8 mouse cellular contexts compared by ENCODE assay signal in the genomic region with DNA sequence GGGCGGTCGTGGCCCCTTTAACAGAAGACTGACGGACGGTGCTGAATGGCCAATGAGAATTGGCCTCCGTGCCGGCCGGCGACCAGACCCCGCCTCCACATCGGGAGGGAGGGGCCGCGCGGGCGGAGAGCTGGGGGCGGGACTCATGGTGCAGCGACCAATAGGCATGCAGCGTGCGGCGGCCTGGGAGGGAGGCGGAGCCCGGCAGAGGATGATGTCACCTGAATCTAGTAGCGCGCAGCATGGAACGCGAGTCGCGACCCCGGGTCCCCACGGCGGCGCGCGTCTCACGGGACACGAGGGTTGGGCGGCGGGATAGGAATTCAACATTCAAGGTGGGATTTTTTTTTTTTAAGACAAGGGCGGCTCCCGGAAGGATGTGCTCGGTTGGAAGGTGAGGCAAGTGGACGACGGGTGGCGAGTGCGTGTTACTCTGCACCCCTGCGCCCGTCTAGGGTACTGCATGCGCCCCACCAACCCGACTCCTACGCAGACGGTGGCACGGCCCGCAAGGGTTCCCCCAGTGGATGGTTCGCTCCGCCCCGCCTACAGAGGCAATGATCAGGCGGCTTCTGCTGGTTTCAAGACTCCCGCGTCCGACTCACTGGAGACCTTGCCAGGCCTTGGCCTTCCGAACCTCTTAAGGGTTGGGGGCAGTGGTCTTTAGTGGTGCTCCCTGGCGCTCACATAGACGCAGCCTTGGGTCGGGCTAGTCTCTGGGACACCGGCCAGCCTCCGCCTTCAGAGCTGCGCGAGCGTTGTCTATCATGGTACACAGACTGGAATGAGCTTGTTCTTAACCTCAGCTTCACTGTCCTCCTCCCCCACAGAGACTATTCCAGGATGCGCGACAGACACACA. TPM values are rescaled to one million over a fixed set of nuclear protein-coding genes. Genes with fewer than 3 reads are reported as not detected.
DNase-seq lines count a peak whose midpoint lies in the region; ATAC-seq and TF ChIP-seq lines count a peak whose summit lies in the region.

No protein-coding gene starts in this region.

- peak overlapping the region; percentile 80 for H3K9ac ChIP-seq in embryonic facial prominence, embryonic 13.5 days
- H3K9ac ChIP-seq in heart, adult 2 months (ENCODE audit: low read depth, low read length), result peak overlapping the region; percentile 51
- peak overlapping the region; percentile 78 for H3K9ac ChIP-seq in limb, embryonic 13.5 days
- H3K9ac ChIP-seq in midbrain, embryonic 16.5 days (ENCODE audit: low read depth, low read length), result peak overlapping the region; percentile 94

- ATAC-seq in embryonic facial prominence, embryonic 13.5 days (ENCODE audit: insufficient number of reproducible peaks, insufficient read depth, low FRiP score, low TSS enrichment, low read depth), result peak; percentile 85
- peak; percentile 90 for ATAC-seq in limb, embryonic 13.5 days (ENCODE audit: low FRiP score, low read depth)
- ATAC-seq in midbrain, embryonic 16.5 days, result peak; percentile 89

- DNase-seq in 3134 (ENCODE audit: extremely low read depth, insufficient read length, low spot score), result peak; percentile 98
- DNase-seq in adrenal gland, postnatal 36 days, result peak; percentile 98 to 99
- peak; percentile 97 to 99 for DNase-seq in heart, adult 2 months
- DNase-seq in kidney, adult 8-10 months, result peak; percentile 95 to 96
- peak; percentile 94 to 96 for DNase-seq in spleen, postnatal 10 days (ENCODE audit: low spot score in 2 of 2)

- intact Hi-C loops in heart, adult 2 months (cut with DNase I), result loop anchor here (10.0 kb wide), 1 partner anchor 62 kb away; no protein-coding TSS in a partner anchor

- 0 out of 2 replicates have a peak, but pooled peaks cover 2% of the 10 kb centered on the region for H3K36me3 ChIP-seq in embryonic facial prominence, embryonic 13.5 days
- no peaks in the 10 kb centered on the region for H3K36me3 ChIP-seq in heart, adult 2 months (ENCODE audit: control insufficient read depth, insufficient read depth, low read length)
- H3K36me3 ChIP-seq in limb, embryonic 13.5 days, result peaks cover 4% of the 10 kb centered on the region
- H3K36me3 ChIP-seq in midbrain, embryonic 16.5 days (ENCODE audit: control insufficient read depth, insufficient read depth, low read length), result no peaks in the 10 kb centered on the region

- TF ChIP-seq CTCF in heart, adult 2 months (IDR thresholded peaks at IDR 0.05), result peak; percentile 92

- no peaks in the 10 kb centered on the region for H3K9me3 ChIP-seq in embryonic facial prominence, embryonic 13.5 days
- H3K9me3 ChIP-seq in limb, embryonic 13.5 days, result no peaks in the 10 kb centered on the region
- no peaks in the 10 kb centered on the region for H3K9me3 ChIP-seq in midbrain, embryonic 16.5 days (replicated peaks; ENCODE audit: control insufficient read depth, low read length, poor library complexity, severe bottlenecking)

- no peak for TF ChIP-seq EP300 in heart, adult 2 months (IDR thresholded peaks at IDR 0.05; ENCODE audit: insufficient read depth, low read depth, low read length)

- H3K27me3 ChIP-seq in embryonic facial prominence, embryonic 13.5 days, result peaks cover 63% of the 10 kb centered on the region
- peaks cover 4% of the 10 kb centered on the region; the same call in 1 of the 2 replicates for H3K27me3 ChIP-seq in heart, adult 2 months (ENCODE audit: control insufficient read depth, insufficient read depth, low read length)
- peaks cover 65% of the 10 kb centered on the region for H3K27me3 ChIP-seq in limb, embryonic 13.5 days
- H3K27me3 ChIP-seq in midbrain, embryonic 16.5 days (ENCODE audit: control insufficient read depth, insufficient read depth, low read depth, low read length), result peaks cover 3% of the 10 kb centered on the region; the same call in 1 of the 2 replicates

- WGBS in embryonic facial prominence, embryonic 13.5 days, result under 1% methylated on average over 68 of the region's 70 CpGs
- under 1% methylated on average over 70 of the region's 70 CpGs for WGBS in heart, adult 2 months
- WGBS in limb, embryonic 13.5 days, result 1% methylated on average over 67 of the region's 70 CpGs
- under 1% methylated on average over 70 of the region's 70 CpGs for WGBS in midbrain, embryonic 16.5 days

- peak overlapping the region; percentile 68 for H3K27ac ChIP-seq in embryonic facial prominence, embryonic 13.5 days
- H3K27ac ChIP-seq in heart, adult 2 months, result peak overlapping the region; percentile 37
- no peak overlapping the region for H3K27ac ChIP-seq in limb, embryonic 13.5 days
- peak overlapping the region; percentile 87 for H3K27ac ChIP-seq in midbrain, embryonic 16.5 days (ENCODE audit: low read length)

- TF ChIP-seq POLR2A in heart, adult 2 months (IDR thresholded peaks at IDR 0.05; ENCODE audit: insufficient read depth, low read depth, low read length), result no peak

- H3K4me3 ChIP-seq in embryonic facial prominence, embryonic 13.5 days, result peak overlapping the region; percentile 70
- peak overlapping the region; percentile 66 for H3K4me3 ChIP-seq in heart, adult 2 months
- H3K4me3 ChIP-seq in limb, embryonic 13.5 days, result peak overlapping the region; percentile 68
- peak overlapping the region; percentile 79 for H3K4me3 ChIP-seq in midbrain, embryonic 16.5 days (ENCODE audit: low read depth, low read length)

- peak overlapping the region; percentile 95 for H3K4me2 ChIP-seq in embryonic facial prominence, embryonic 13.5 days
- H3K4me2 ChIP-seq in limb, embryonic 13.5 days (replicated peaks), result peak overlapping the region; percentile 97
- H3K4me2 ChIP-seq in midbrain, embryonic 16.5 days (ENCODE audit: low read length), result peak overlapping the region; percentile 80

- H3K79me2 ChIP-seq in heart, adult 2 months (replicated peaks; ENCODE audit: control insufficient read depth, insufficient read depth, low read length), result no peaks in the 10 kb centered on the region

- peaks cover 35% of the 10 kb centered on the region for H3K4me1 ChIP-seq in embryonic facial prominence, embryonic 13.5 days
- H3K4me1 ChIP-seq in heart, adult 2 months (ENCODE audit: control insufficient read depth, insufficient read depth, low read length), result peaks cover 1% of the 10 kb centered on the region; the same call in 1 of the 2 replicates
- peaks cover 39% of the 10 kb centered on the region for H3K4me1 ChIP-seq in limb, embryonic 13.5 days
- peaks cover 36% of the 10 kb centered on the region for H3K4me1 ChIP-seq in midbrain, embryonic 16.5 days (ENCODE audit: control insufficient read depth, insufficient read depth, low read length)

RNA-seq across cellular contexts. Expression of gene Ppfia3, which starts 0.4 kb away (rescaled TPM):
- 1 to 10 TPM; 1.5 to 1.7 TPM for total RNA-seq in adrenal gland, postnatal 36 days (2021)
- 6.6 and 8.2 TPM in 2 replicates for polyA plus RNA-seq in embryonic facial prominence, embryonic 13.5 days (2015; fragmentation: Nextera tagmentation; extraction: Ambion mirVana)
- total RNA-seq in heart, adult 2 months (2021), result under 1 TPM; 0.11 to 0.26 TPM
- polyA plus RNA-seq in heart, adult 2 months (2012; rRNA removed), result 0.09 and 0.14 TPM in 2 replicates
- polyA plus RNA-seq in limb, embryonic 13.5 days (2015; fragmentation: Nextera tagmentation; extraction: Ambion mirVana), result 5.2 and 6.9 TPM in 2 replicates
- 28.5 and 29.2 TPM in 2 replicates for polyA plus RNA-seq in midbrain, embryonic 16.5 days (2015; fragmentation: Nextera tagmentation; extraction: Ambion mirVana)

RNA-seq across cellular contexts. Expression of gene Lin7b, which starts 3.1 kb away (rescaled TPM):
- total RNA-seq in adrenal gland, postnatal 36 days (2021), result 1 to 10 TPM in 1 of 2 experiments, under 1 TPM in 1; 0.70 to 2.8 TPM
- 1.6 and 2.7 TPM in 2 replicates for polyA plus RNA-seq in embryonic facial prominence, embryonic 13.5 days (2015; fragmentation: Nextera tagmentation; extraction: Ambion mirVana)
- 1 to 10 TPM; 1.0 to 1.6 TPM for total RNA-seq in heart, adult 2 months (2021)
- 2.3 and 3.4 TPM in 2 replicates for polyA plus RNA-seq in heart, adult 2 months (2012; rRNA removed)
- 1.4 and 2.5 TPM in 2 replicates for polyA plus RNA-seq in limb, embryonic 13.5 days (2015; fragmentation: Nextera tagmentation; extraction: Ambion mirVana)
- polyA plus RNA-seq in midbrain, embryonic 16.5 days (2015; fragmentation: Nextera tagmentation; extraction: Ambion mirVana), result 27.0 and 39.9 TPM in 2 replicates

RNA-seq across cellular contexts. Expression of gene Snrnp70, which starts 28.3 kb away (rescaled TPM):
- total RNA-seq in adrenal gland, postnatal 36 days (2021), result 100 to 1,000 TPM; 223 to 308 TPM
- polyA plus RNA-seq in embryonic facial prominence, embryonic 13.5 days (2015; fragmentation: Nextera tagmentation; extraction: Ambion mirVana), result 285 and 299 TPM in 2 replicates
- 10 to 100 TPM; 85.0 to 99.5 TPM for total RNA-seq in heart, adult 2 months (2021)
- polyA plus RNA-seq in heart, adult 2 months (2012; rRNA removed), result 117 and 151 TPM in 2 replicates
- 262 and 283 TPM in 2 replicates for polyA plus RNA-seq in limb, embryonic 13.5 days (2015; fragmentation: Nextera tagmentation; extraction: Ambion mirVana)
- polyA plus RNA-seq in midbrain, embryonic 16.5 days (2015; fragmentation: Nextera tagmentation; extraction: Ambion mirVana), result 157 and 186 TPM in 2 replicates

RNA-seq across cellular contexts. Expression of gene Hrc, which starts 32.2 kb away (rescaled TPM):
- under 1 TPM in 1 of 2 experiments, not detected in 1; 0.13 TPM for total RNA-seq in adrenal gland, postnatal 36 days (2021)
- polyA plus RNA-seq in embryonic facial prominence, embryonic 13.5 days (2015; fragmentation: Nextera tagmentation; extraction: Ambion mirVana), result 2.2 and 2.9 TPM in 2 replicates
- total RNA-seq in heart, adult 2 months (2021), result 1,000 to 10,000 TPM in 1 of 2 experiments, 100 to 1,000 TPM in 1; 863 to 1,007 TPM
- 383 and 578 TPM in 2 replicates for polyA plus RNA-seq in heart, adult 2 months (2012; rRNA removed)
- 3.9 and 4.3 TPM in 2 replicates for polyA plus RNA-seq in limb, embryonic 13.5 days (2015; fragmentation: Nextera tagmentation; extraction: Ambion mirVana)
- polyA plus RNA-seq in midbrain, embryonic 16.5 days (2015; fragmentation: Nextera tagmentation; extraction: Ambion mirVana), result 0.39 and 0.40 TPM in 2 replicates

RNA-seq across cellular contexts. Expression of gene Trpm4, which starts 33.7 kb away (rescaled TPM):
- total RNA-seq in adrenal gland, postnatal 36 days (2021), result 1 to 10 TPM; 5.7 to 8.5 TPM
- 17.8 and 23.8 TPM in 2 replicates for polyA plus RNA-seq in embryonic facial prominence, embryonic 13.5 days (2015; fragmentation: Nextera tagmentation; extraction: Ambion mirVana)
- total RNA-seq in heart, adult 2 months (2021), result 10 to 100 TPM; 21.0 to 21.4 TPM
- polyA plus RNA-seq in heart, adult 2 months (2012; rRNA removed), result 38.7 and 40.9 TPM in 2 replicates
- polyA plus RNA-seq in limb, embryonic 13.5 days (2015; fragmentation: Nextera tagmentation; extraction: Ambion mirVana), result 15.8 and 19.6 TPM in 2 replicates
- polyA plus RNA-seq in midbrain, embryonic 16.5 days (2015; fragmentation: Nextera tagmentation; extraction: Ambion mirVana), result 11.1 and 12.4 TPM in 2 replicates
